Mouse (Mus musculus): ENCODE results near the gene Nipsnap1. TPM values are rescaled to one million over a fixed set of nuclear protein-coding genes. Genes with fewer than 3 reads are reported as not detected.

Nipsnap1 gene
- polyA plus RNA-seq, 1 experiment, result 76.4 TPM

Other genes with a start within 250 kb of the Nipsnap1 start
- gene Ascc2, start 236.2 kb upstream of the Nipsnap1 start, polyA plus RNA-seq (2012; rRNA removed), result 21.4 and 22.5 TPM in 2 replicates
- gene Uqcr10, start 169.6 kb upstream of the Nipsnap1 start, polyA plus RNA-seq (2012; rRNA removed), result 977 and 1,045 TPM in 2 replicates
- 48.6 and 49.5 TPM in 2 replicates for gene Zmat5, start 169.3 kb upstream of the Nipsnap1 start, polyA plus RNA-seq (2012; rRNA removed)
- gene Cabp7, start 127.2 kb upstream of the Nipsnap1 start, polyA plus RNA-seq (2012; rRNA removed), result 14.8 and 15.7 TPM in 2 replicates
- 67.6 and 67.9 TPM in 2 replicates for gene Nf2, start 24.4 kb upstream of the Nipsnap1 start, polyA plus RNA-seq (2012; rRNA removed)
- 42.0 and 45.4 TPM in 2 replicates for gene Thoc5, start 21.4 kb downstream of the Nipsnap1 start, polyA plus RNA-seq (2012; rRNA removed)
- gene Nefh, start 74.1 kb downstream of the Nipsnap1 start, polyA plus RNA-seq (2012; rRNA removed), result 23.7 and 28.0 TPM in 2 replicates
- 150 and 165 TPM in 2 replicates for gene Ap1b1, start 112.9 kb downstream of the Nipsnap1 start, polyA plus RNA-seq (2012; rRNA removed)
- gene Rasl10a, start 184.2 kb downstream of the Nipsnap1 start, polyA plus RNA-seq (2012; rRNA removed), result 78.9 and 79.5 TPM in 2 replicates
- 89.1 and 98.7 TPM in 2 replicates for gene Gas2l1, start 191.4 kb downstream of the Nipsnap1 start, polyA plus RNA-seq (2012; rRNA removed)
- gene Rhbdd3, start 225.0 kb downstream of the Nipsnap1 start, polyA plus RNA-seq (2012; rRNA removed), result 29.3 and 31.6 TPM in 2 replicates
- 513 and 799 TPM in 2 replicates for gene Ewsr1, start 225.3 kb downstream of the Nipsnap1 start, polyA plus RNA-seq (2012; rRNA removed)